Mouse (Mus musculus) embryonic facial prominence, embryonic 13.5 days (tissue): ENCODE data around the gene Inf2. TPM values are rescaled to one million over a fixed set of nuclear protein-coding genes. Genes with fewer than 3 reads are reported as not detected.

ENCODE experiments used
- ATAC-seq: fragments of 200-750 bp; cut with Nextera tagmentation; 2 replicates; pipeline ENCODE4 v1.8.0; 2017; ENCODE audit warnings: low read depth; ENCODE audit not compliant: insufficient number of reproducible peaks, insufficient read depth, low FRiP score, low TSS enrichment
- H3K27ac ChIP-seq: fragments of 300-500 bp; sonication (generic); 2 replicates; pipeline ENCODE4 v1.5.1; 2015; ENCODE audit warnings: moderate library complexity, mild to moderate bottlenecking, inconsistent platforms
- H3K27me3 ChIP-seq: fragments of 300-500 bp; sonication (generic); 2 replicates; pipeline ENCODE4 v1.6.1; 2015; ENCODE audit warnings: mild to moderate bottlenecking, inconsistent platforms
- H3K36me3 ChIP-seq: fragments of 300-500 bp; sonication (generic); 2 replicates; pipeline ENCODE4 v1.6.1; 2015; ENCODE audit warnings: mild to moderate bottlenecking, inconsistent platforms
- H3K4me1 ChIP-seq: fragments of 300-500 bp; sonication (generic); 2 replicates; pipeline ENCODE4 v1.6.1; 2015; ENCODE audit warnings: inconsistent platforms
- H3K4me2 ChIP-seq: fragments of 300-500 bp; sonication (generic); 2 replicates; pipeline ENCODE4 v1.6.1; 2015; ENCODE audit warnings: moderate library complexity, mild to moderate bottlenecking, inconsistent platforms
- H3K4me3 ChIP-seq: fragments of 300-500 bp; sonication (generic); 2 replicates; pipeline ENCODE4 v1.5.1; 2015; ENCODE audit warnings: mild to moderate bottlenecking, inconsistent platforms
- H3K9ac ChIP-seq: fragments of 300-500 bp; sonication (generic); 2 replicates; pipeline ENCODE4 v1.6.1; 2015; ENCODE audit warnings: mild to moderate bottlenecking, inconsistent platforms
- H3K9me3 ChIP-seq: fragments of 300-500 bp; sonication (generic); 2 replicates; pipeline ENCODE4 v1.6.1; 2016; ENCODE audit warnings: inconsistent platforms
- WGBS: fragments of 180-500 bp; shearing (Covaris S2); methylation state at CpG from one replicate; pipeline ENCODE4 v1.1.7; 2015; ENCODE audit warnings: mixed read lengths; 5-methylcytosine and 5-hydroxymethylcytosine counted together
- polyA plus RNA-seq: library from polyadenylated mRNA; unstranded; fragments of >200 nt; fragmentation: Nextera tagmentation; extraction: Ambion mirVana; gene quantifications from 2 replicates; pipeline ENCODE4 v1.2.1, GENCODE M21; 2015

Gene Inf2
- polyA plus RNA-seq, 1 experiment from 2014 or later: 4.8 TPM

- H3K4me2 ChIP-seq: no peak overlapping the region
- no peaks in the 10 kb centered on the region for H3K36me3 ChIP-seq
- H3K9me3 ChIP-seq: no peaks in the 10 kb centered on the region
- no peak overlapping the region for H3K4me3 ChIP-seq
- H3K27ac ChIP-seq: peak overlapping the region; percentile 87; the same call in 1 of the 2 replicates
- no peaks in the 10 kb centered on the region for H3K27me3 ChIP-seq
- H3K4me1 ChIP-seq: peaks cover 33% of the 10 kb centered on the region
- no peak for ATAC-seq
- H3K9ac ChIP-seq: no peak overlapping the region
- 68% methylated on average over 8 of the region's 8 CpGs for WGBS
Measured at GRCm38 (mm10) chr12:112575274-112575986, 13.2 kb upstream of the Inf2 start.

DNA sequence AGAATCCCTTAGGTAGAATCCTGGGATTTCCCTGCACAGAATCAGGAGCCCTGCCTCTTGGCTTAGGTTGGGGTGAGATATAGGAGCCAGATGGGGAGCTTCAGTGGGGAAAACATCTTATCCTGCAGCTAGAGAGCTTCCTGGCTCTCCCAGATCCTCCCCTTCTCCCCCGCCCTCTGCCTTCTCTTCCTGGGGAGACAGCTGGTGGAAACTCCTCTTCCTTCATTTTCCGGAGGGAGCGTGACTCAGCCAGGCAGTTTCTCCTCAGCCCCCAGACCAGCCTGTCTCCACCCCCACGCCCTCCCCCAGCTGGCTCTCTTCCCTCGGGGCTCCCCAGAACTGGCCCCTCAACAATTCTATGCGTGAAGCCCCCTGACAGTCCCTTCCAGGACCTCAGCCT, 12.2 kb upstream of the Inf2 start:
- no peak overlapping the region for H3K4me3 ChIP-seq
- no peaks in the 10 kb centered on the region for H3K36me3 ChIP-seq
- peak overlapping the region; percentile 42 for H3K4me2 ChIP-seq
- H3K9ac ChIP-seq: peak overlapping the region; percentile 55
- peaks cover 33% of the 10 kb centered on the region for H3K4me1 ChIP-seq
- H3K9me3 ChIP-seq: no peaks in the 10 kb centered on the region
- H3K27me3 ChIP-seq: no peaks in the 10 kb centered on the region
- 6% methylated on average over 6 of the region's 6 CpGs for WGBS
- peak overlapping the region; percentile 87 for H3K27ac ChIP-seq
- 0 out of 2 replicates have a peak, but pooled peaks have one; percentile 7 for ATAC-seq

GRCm38 (mm10) chr12:112576749-112577148, 11.8 kb upstream of the Inf2 start:
- WGBS: 6% methylated on average over 3 of the region's 3 CpGs
- no peaks in the 10 kb centered on the region for H3K36me3 ChIP-seq
- H3K9me3 ChIP-seq: no peaks in the 10 kb centered on the region
- H3K4me1 ChIP-seq: peaks cover 33% of the 10 kb centered on the region
- ATAC-seq: peak; percentile 35; the same call in 1 of the 2 replicates
- peak overlapping the region; percentile 42 for H3K4me2 ChIP-seq
- H3K27me3 ChIP-seq: no peaks in the 10 kb centered on the region
- H3K4me3 ChIP-seq: no peak overlapping the region
- peak overlapping the region; percentile 87 for H3K27ac ChIP-seq
- peak overlapping the region; percentile 55 for H3K9ac ChIP-seq

DNA sequence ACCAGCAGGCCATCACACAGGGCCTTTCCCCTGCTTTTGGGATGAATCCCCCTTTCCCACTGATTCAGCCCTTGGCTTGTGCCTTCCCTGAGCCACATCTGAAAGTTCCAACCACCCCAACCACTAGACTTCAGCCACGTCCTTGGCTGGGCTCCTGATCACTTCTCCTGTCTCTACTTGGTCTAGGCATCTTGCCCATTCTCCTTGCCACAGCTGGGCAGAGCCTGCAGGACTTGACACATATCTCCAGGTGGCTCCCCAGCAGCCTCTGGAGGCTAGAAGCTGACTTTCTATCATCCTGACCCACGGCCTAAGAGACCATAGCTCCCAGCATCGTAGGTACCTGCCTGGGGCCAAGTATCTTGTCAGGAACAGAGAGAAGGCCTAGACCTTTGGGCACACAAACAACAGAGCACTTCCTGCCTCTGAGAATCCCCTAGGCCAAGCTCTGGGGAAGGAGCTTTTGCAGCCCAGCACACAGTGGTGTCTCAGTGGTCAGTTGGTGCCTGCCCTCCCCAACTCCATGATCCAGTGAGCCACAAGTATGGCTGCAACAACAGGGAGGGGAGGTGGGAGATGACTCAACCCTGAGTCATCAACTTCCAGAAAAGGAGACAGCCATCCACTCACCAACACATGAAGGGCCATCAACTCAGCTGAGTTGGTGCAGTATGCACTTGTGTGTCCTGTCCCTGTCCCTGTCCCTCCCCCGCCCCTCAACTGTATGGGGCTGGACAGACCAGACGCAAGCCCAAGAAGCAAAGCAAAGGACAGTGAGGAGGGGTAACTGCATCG, 10.1 kb upstream of the Inf2 start:
- 68% methylated on average over 6 of the region's 6 CpGs for WGBS
- no peak overlapping the region for H3K27ac ChIP-seq
- peaks cover 33% of the 10 kb centered on the region for H3K4me1 ChIP-seq
- no peaks in the 10 kb centered on the region for H3K36me3 ChIP-seq
- no peak overlapping the region for H3K4me2 ChIP-seq
- H3K27me3 ChIP-seq: no peaks in the 10 kb centered on the region
- no peak overlapping the region for H3K4me3 ChIP-seq
- H3K9me3 ChIP-seq: no peaks in the 10 kb centered on the region
- H3K9ac ChIP-seq: no peak overlapping the region
- no peak for ATAC-seq

- Histone ChIP-seq H3K4me2 (no peak overlapping the region), H3K4me1 (peaks cover 33% of the 10 kb centered on the region), H3K27me3 (no peaks in the 10 kb centered on the region), H3K36me3 (no peaks in the 10 kb centered on the region), H3K9me3 (no peaks in the 10 kb centered on the region), H3K9ac (no peak overlapping the region), H3K27ac (peak overlapping the region; percentile 14; the same call in 1 of the 2 replicates), H3K4me3 (no peak overlapping the region)
- no peak for ATAC-seq
- 32% methylated on average over 5 of the region's 5 CpGs for WGBS
Measured at GRCm38 (mm10) chr12:112579430-112579829, 9.2 kb upstream of the Inf2 start.

- no peaks in the 10 kb centered on the region for H3K36me3 ChIP-seq
- peaks cover 33% of the 10 kb centered on the region for H3K4me1 ChIP-seq
- no peaks in the 10 kb centered on the region for H3K27me3 ChIP-seq
- H3K4me3 ChIP-seq: no peak overlapping the region
- 0 out of 2 replicates have a peak overlapping the region, but pooled peaks have one; percentile 16 for H3K9ac ChIP-seq
- H3K4me2 ChIP-seq: no peak overlapping the region
- 76% methylated on average over 8 of the region's 8 CpGs for WGBS
- H3K9me3 ChIP-seq: no peaks in the 10 kb centered on the region
- no peak for ATAC-seq
- H3K27ac ChIP-seq: no peak overlapping the region
Measured at GRCm38 (mm10) chr12:112579926-112580325, 8.7 kb upstream of the Inf2 start.

DNA sequence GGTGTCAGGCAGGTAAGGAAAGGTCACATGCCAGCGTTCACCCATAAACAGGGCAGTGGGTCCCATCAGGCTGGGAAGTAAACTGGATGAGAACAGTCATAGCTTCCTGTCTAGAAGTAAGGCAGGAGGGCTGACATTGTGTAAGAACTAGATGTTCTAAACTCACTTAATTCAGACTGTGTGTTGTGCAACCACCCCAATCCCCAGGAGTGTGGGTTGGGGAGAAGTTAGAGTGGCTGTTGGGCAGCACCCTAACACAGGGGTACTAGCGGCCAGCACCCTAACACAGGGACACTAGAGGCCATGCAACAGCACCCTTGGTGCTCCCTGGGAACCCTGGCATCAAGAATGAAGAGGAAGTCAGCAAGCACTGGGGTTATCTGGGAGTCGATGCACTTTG, 7.5 kb upstream of the Inf2 start:
- Histone ChIP-seq H3K27ac (no peak overlapping the region), H3K36me3 (no peaks in the 10 kb centered on the region), H3K9me3 (no peaks in the 10 kb centered on the region), H3K4me2 (no peak overlapping the region), H3K27me3 (0 out of 2 replicates have a peak, but pooled peaks cover 1% of the 10 kb centered on the region), H3K9ac (no peak overlapping the region), H3K4me3 (no peak overlapping the region), H3K4me1 (peaks cover 29% of the 10 kb centered on the region)
- ATAC-seq: no peak
- WGBS: 75% methylated on average over 3 of the region's 3 CpGs

- Histone ChIP-seq H3K4me1 (peaks cover 29% of the 10 kb centered on the region), H3K27ac (no peak overlapping the region), H3K4me2 (no peak overlapping the region), H3K27me3 (peaks cover 18% of the 10 kb centered on the region), H3K9me3 (no peaks in the 10 kb centered on the region), H3K36me3 (no peaks in the 10 kb centered on the region), H3K9ac (no peak overlapping the region), H3K4me3 (no peak overlapping the region)
- 70% methylated on average over 7 of the region's 7 CpGs for WGBS
- ATAC-seq: no peak
Measured at GRCm38 (mm10) chr12:112584954-112585353, 3.6 kb upstream of the Inf2 start.

DNA sequence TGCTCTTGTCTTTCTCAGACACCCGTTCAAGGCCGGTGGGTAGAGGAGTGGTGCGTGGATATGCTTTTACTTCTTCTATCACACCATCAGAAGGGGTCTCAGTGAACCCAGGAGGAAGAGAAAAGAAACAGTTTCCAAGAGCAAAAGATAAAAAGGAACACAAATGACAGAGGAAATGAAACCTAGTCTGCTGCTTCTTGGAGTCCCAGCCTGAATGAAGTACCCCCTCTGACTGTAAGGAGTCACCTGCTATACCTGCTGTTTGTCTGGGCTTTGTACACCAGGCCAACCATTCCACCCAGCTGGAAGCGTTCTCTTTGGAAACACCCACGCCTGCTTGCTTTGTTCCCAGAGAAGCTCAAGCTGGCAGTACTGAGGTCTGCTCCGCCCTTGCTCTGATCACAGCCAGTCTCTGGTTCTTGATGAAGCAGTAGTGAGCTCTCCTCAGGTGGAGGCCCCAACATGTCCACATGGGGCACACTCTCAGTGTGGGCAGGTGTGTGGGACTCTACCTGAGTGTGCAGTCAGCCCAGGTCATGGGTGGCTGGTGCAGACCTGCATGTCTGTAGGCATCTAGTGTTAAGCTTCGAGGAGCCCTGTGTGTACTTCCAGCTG, 2.6 kb upstream of the Inf2 start:
- no peak overlapping the region for H3K4me3 ChIP-seq
- H3K27me3 ChIP-seq: peaks cover 18% of the 10 kb centered on the region
- H3K27ac ChIP-seq: no peak overlapping the region
- H3K9me3 ChIP-seq: no peaks in the 10 kb centered on the region
- WGBS: 74% methylated on average over 7 of the region's 7 CpGs
- H3K4me1 ChIP-seq: peaks cover 31% of the 10 kb centered on the region
- H3K4me2 ChIP-seq: no peak overlapping the region
- 0 out of 2 replicates have a peak overlapping the region, but pooled peaks have one; percentile 16 for H3K9ac ChIP-seq
- H3K36me3 ChIP-seq: no peaks in the 10 kb centered on the region
- ATAC-seq: no peak

- H3K4me1 ChIP-seq: peaks cover 31% of the 10 kb centered on the region
- no peaks in the 10 kb centered on the region for H3K36me3 ChIP-seq
- no peak overlapping the region for H3K9ac ChIP-seq
- no peak overlapping the region for H3K4me3 ChIP-seq
- H3K9me3 ChIP-seq: no peaks in the 10 kb centered on the region
- peaks cover 18% of the 10 kb centered on the region for H3K27me3 ChIP-seq
- H3K27ac ChIP-seq: no peak overlapping the region
- WGBS: 79% methylated on average over 14 of the region's 14 CpGs
- ATAC-seq: no peak
- H3K4me2 ChIP-seq: peak overlapping the region; percentile 84
Measured at GRCm38 (mm10) chr12:112587125-112588124, 1.2 kb upstream of the Inf2 start.
